Mouse (Mus musculus) lung, embryonic 16.5 days (tissue): ENCODE measurements at regions not wholly inside any gene's neighbourhood (a gene's known extent, or its start where the extent isn't known, plus 50 kb on each side); places are given as distances from the start of the nearest gene placed in this dataset.

Source experiments
- ATAC-seq: fragments of 200-750 bp; cut with Nextera tagmentation; 2 replicates; pipeline ENCODE4 v1.8.0; 2017; ENCODE audit warnings: low read depth, mild to moderate bottlenecking, moderate library complexity
- H3K27ac ChIP-seq: fragments of 300-500 bp; sonication (generic); 2 replicates; pipeline ENCODE4 v1.5.1; 2014; ENCODE audit warnings: mild to moderate bottlenecking, control low read depth, low read length
- H3K27me3 ChIP-seq: fragments of 300-500 bp; sonication (generic); 2 replicates; pipeline ENCODE4 v1.6.1; 2014; ENCODE audit warnings: low read depth, low read length, mixed read lengths; ENCODE audit not compliant: control insufficient read depth, insufficient read depth
- H3K36me3 ChIP-seq: fragments of 300-500 bp; sonication (generic); 2 replicates; pipeline ENCODE4 v1.6.1; 2014; ENCODE audit warnings: low read length; ENCODE audit not compliant: control insufficient read depth, insufficient read depth
- H3K4me1 ChIP-seq: fragments of 300-500 bp; sonication (generic); replicated peaks from 2 replicates; pipeline ENCODE4 v1.6.1; 2014; ENCODE audit warnings: low read length, mixed read lengths; ENCODE audit not compliant: control insufficient read depth, insufficient read depth
- H3K4me2 ChIP-seq: fragments of 300-500 bp; sonication (generic); 2 replicates; pipeline ENCODE4 v1.6.1; 2014; ENCODE audit warnings: low read depth, low read length, control low read depth
- H3K4me3 ChIP-seq: fragments of 300-500 bp; sonication (generic); 2 replicates; pipeline ENCODE4 v1.5.1; 2014; ENCODE audit warnings: mild to moderate bottlenecking, low read length, control low read depth
- H3K9ac ChIP-seq: fragments of 300-500 bp; sonication (generic); 2 replicates; pipeline ENCODE4 v1.6.1; 2014; ENCODE audit warnings: low read length, control low read depth
- H3K9me3 ChIP-seq: fragments of 300-500 bp; sonication (generic); 2 replicates; pipeline ENCODE4 v1.6.1; 2016; ENCODE audit warnings: low read length; ENCODE audit not compliant: control insufficient read depth
- WGBS: fragments of 180-500 bp; shearing (Covaris S2); extraction: QIAGEN DNeasy Blood & Tissue Kit; methylation state at CpG from one replicate; pipeline ENCODE4 v1.1.7; 2014; 5-methylcytosine and 5-hydroxymethylcytosine counted together

DNA sequence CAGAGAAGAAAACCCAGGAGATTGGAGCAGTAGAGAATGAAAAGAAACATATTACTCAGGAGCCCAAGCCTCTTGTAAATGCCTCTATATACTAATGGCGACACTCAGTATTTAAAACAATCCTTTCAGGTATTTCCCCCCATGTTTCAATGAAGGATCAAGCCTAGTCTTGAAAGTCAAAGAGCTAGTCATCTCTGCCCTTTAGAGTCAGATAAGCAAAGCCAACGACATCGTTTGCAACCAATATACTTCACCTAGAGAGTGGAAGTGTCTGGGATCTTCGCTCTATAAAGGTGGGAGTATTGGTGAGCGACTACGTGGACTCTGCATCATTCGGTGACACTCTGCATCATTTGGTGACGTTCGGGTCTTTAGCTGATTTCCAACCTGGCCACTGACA, 401.8 kb upstream of the Adgrl2 start:
- 95% methylated on average over 9 of the region's 9 CpGs for whole genome bisulfite sequencing
- H3K27ac ChIP-seq = no peak overlapping the region
- H3K27me3 ChIP-seq = no peaks in the 10 kb centered on the region
- no peak overlapping the region for H3K4me3 ChIP-seq
- H3K9me3 ChIP-seq = no peaks in the 10 kb centered on the region
- H3K9ac ChIP-seq = no peak overlapping the region
- no peaks in the 10 kb centered on the region for H3K4me1 ChIP-seq
- H3K4me2 ChIP-seq = no peak overlapping the region
- no peak for ATAC-seq
- no peaks in the 10 kb centered on the region for H3K36me3 ChIP-seq

DNA sequence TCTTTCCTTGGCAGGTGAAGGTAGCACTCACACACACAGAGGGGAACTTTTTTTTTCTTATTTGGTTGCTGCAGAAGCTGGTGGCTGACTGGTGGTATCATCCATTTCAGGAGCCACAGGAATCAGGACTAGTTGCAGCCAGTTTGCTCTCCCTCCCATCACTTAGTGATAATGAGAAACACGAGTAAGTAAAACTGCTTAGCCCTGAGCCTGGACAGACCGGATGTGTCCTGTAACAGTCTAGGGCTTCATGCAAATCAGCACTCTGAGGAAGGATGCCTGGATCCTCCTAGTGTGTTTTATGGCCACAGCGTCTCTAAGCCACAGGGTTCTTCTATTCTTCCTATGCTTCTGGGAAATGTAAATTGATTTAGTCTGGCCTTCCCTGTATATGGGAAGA, 397.2 kb upstream of the Adgrl2 start:
- H3K4me3 ChIP-seq = no peak overlapping the region
- H3K9me3 ChIP-seq = no peaks in the 10 kb centered on the region
- no peak overlapping the region for H3K27ac ChIP-seq
- ATAC-seq = no peak
- H3K9ac ChIP-seq = no peak overlapping the region
- 35% methylated on average over 3 of the region's 3 CpGs for WGBS
- H3K4me2 ChIP-seq = no peak overlapping the region
- H3K36me3 ChIP-seq = no peaks in the 10 kb centered on the region
- H3K4me1 ChIP-seq = 0 out of 2 replicates have a peak, but pooled peaks cover 2% of the 10 kb centered on the region
- H3K27me3 ChIP-seq = no peaks in the 10 kb centered on the region

- 32% methylated on average over 2 of the region's 2 CpGs for WGBS
- Histone ChIP-seq H3K9ac (no peak overlapping the region), H3K27me3 (no peaks in the 10 kb centered on the region), H3K9me3 (no peaks in the 10 kb centered on the region), H3K27ac (no peak overlapping the region), H3K4me2 (no peak overlapping the region), H3K36me3 (no peaks in the 10 kb centered on the region), H3K4me3 (no peak overlapping the region), H3K4me1 (peaks cover 12% of the 10 kb centered on the region)
- ATAC-seq = no peak
Observed at GRCm38 (mm10) chr3:149386027-149386426, 395.7 kb upstream of the Adgrl2 start.

GRCm38 (mm10) chr3:149385336-149385735, 395.0 kb upstream of the Adgrl2 start:
- ATAC-seq = no peak
- no peaks in the 10 kb centered on the region for H3K36me3 ChIP-seq
- WGBS = 58% methylated on average over 6 of the region's 6 CpGs

GRCm38 (mm10) chr3:149381559-149382245, 391.3 kb upstream of the Adgrl2 start:
- Histone ChIP-seq H3K4me2 (no peak overlapping the region), H3K36me3 (no peaks in the 10 kb centered on the region), H3K27ac (peak overlapping the region; percentile 76), H3K9ac (no peak overlapping the region), H3K27me3 (no peaks in the 10 kb centered on the region), H3K4me1 (peaks cover 13% of the 10 kb centered on the region), H3K4me3 (no peak overlapping the region), H3K9me3 (no peaks in the 10 kb centered on the region)
- peak; percentile 92 for ATAC-seq
- 41% methylated on average over 10 of the region's 10 CpGs for WGBS

More at GRCm38 (mm10) chr3:149385336-149385735, 395.0 kb upstream of the Adgrl2 start:
- Histone ChIP-seq H3K4me1 (peaks cover 13% of the 10 kb centered on the region), H3K27ac (no peak overlapping the region), H3K4me3 (no peak overlapping the region), H3K9ac (no peak overlapping the region), H3K27me3 (no peaks in the 10 kb centered on the region), H3K4me2 (no peak overlapping the region), H3K9me3 (no peaks in the 10 kb centered on the region)

DNA sequence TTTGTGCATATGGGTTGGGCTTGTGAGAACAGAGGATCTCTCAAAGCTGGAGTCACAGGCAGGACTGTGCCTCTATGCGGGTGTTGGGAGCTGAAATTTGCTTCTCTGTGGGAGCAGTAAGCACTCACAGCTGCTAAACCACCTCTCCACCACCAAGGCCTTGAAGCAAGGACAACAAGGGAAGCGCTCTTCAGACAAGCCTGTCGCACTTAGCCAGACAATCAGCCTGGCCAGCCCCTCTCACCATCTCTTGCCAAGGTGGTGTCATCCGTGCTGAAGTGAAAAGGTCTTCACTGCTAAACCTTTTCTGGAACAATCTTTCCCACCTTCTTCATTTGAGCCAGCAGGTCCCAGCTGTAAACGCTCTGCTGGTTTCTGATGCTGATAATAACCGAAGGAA, 390.7 kb upstream of the Adgrl2 start:
- Histone ChIP-seq H3K27me3 (no peaks in the 10 kb centered on the region), H3K4me2 (no peak overlapping the region), H3K9ac (no peak overlapping the region), H3K9me3 (no peaks in the 10 kb centered on the region), H3K27ac (peak overlapping the region; percentile 76; the same call in 1 of the 2 replicates), H3K36me3 (no peaks in the 10 kb centered on the region), H3K4me1 (peaks cover 12% of the 10 kb centered on the region), H3K4me3 (no peak overlapping the region)
- 47% methylated on average over 6 of the region's 6 CpGs for WGBS
- ATAC-seq = peak; percentile 27; the same call in 1 of the 2 replicates

DNA sequence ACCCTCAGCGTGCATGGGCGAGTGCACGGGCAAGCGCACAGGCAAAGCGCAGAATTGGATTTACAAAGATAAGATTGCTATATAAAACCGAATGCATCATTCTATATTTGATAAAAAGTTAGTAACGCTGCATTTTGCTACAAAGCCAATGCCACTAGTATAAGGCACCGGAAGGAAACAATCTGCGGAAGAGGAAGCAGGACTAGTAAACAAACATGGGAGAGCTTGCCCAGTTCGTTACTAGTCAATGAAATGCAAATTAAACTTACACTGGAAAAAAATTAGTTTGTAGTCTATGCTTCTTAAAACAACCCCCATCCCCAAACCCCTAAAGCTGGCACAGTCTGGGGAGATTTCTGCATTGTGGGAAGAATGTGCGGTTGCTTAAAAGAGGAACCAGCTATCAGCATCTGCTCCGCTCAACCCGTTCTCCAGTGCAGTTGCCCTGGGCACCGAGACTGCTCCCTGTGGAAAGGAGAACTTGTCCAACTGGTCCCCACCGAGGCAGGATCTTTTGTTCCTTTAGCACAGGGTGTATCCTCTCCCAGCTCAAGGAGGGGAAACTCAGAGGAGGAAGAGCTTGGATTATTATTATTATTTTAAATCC, 389.6 kb upstream of the Adgrl2 start:
- no peaks in the 10 kb centered on the region for H3K36me3 ChIP-seq
- no peak for ATAC-seq
- H3K27me3 ChIP-seq = no peaks in the 10 kb centered on the region
- no peak overlapping the region for H3K9ac ChIP-seq
- WGBS = 65% methylated on average over 15 of the region's 15 CpGs
- no peak overlapping the region for H3K27ac ChIP-seq
- peaks cover 11% of the 10 kb centered on the region for H3K4me1 ChIP-seq
- no peak overlapping the region for H3K4me3 ChIP-seq
- H3K9me3 ChIP-seq = no peaks in the 10 kb centered on the region
- H3K4me2 ChIP-seq = no peak overlapping the region

DNA sequence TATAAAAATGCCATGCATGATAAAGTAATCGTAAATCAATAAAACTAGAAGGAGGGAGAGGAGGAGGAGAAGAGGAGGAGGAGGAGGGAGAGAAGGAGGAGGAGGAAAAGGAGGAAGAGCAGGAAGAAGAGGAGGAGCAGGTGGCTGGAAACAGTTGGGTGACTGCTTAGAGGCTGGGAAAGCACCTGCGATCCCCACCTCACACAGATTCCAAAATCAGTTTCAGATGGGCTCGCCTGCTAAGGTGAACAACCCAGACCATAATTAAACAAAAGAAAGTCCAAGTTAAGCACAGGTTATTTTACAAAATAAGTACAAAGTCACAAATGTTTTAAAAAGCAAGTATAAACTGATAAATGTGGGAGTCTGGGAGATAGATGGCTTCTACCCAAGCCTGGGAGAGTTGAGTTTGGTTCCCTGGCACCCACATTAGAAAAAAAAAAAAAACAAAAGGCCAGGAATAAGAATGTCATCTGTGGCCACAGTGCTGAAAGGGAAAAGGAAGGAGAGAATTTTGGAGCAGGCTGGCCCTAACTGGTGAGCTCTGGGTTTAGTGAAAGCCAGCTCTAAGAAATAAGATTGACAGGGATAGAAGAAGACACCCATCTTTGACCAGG, 389.0 kb upstream of the Adgrl2 start:
- no peaks in the 10 kb centered on the region for H3K27me3 ChIP-seq
- ATAC-seq = no peak

GRCm38 (mm10) chr3:149371439-149371838, 381.1 kb upstream of the Adgrl2 start:
- Histone ChIP-seq H3K36me3 (no peaks in the 10 kb centered on the region), H3K27ac (no peak overlapping the region), H3K27me3 (no peaks in the 10 kb centered on the region), H3K9ac (no peak overlapping the region), H3K4me2 (no peak overlapping the region), H3K4me1 (no peaks in the 10 kb centered on the region), H3K9me3 (no peaks in the 10 kb centered on the region), H3K4me3 (no peak overlapping the region)
- no peak for ATAC-seq
- 87% methylated on average over 5 of the region's 5 CpGs for WGBS

More for the DNA sequence above, 389.0 kb upstream of the Adgrl2 start:
- Histone ChIP-seq H3K4me1 (peaks cover 11% of the 10 kb centered on the region), H3K4me2 (no peak overlapping the region), H3K4me3 (no peak overlapping the region), H3K36me3 (no peaks in the 10 kb centered on the region), H3K9me3 (no peaks in the 10 kb centered on the region), H3K9ac (no peak overlapping the region), H3K27ac (no peak overlapping the region)
- 87% methylated on average over 3 of the region's 3 CpGs for WGBS
